Mouse (Mus musculus) brain, embryonic 14.5 days (tissue): ENCODE measurements around the gene Zfp931.
"Not testable (repeated sequence)": the region's sequence is repeated elsewhere in the genome, so short reads cannot be mapped to it uniquely, and the experiment has no call there.

Experiments
- CTCF ChIP-seq: fragments of 200-500 bp; IDR thresholded peaks from 2 replicates; pipeline ENCODE4 v1.5.1; 2012; ENCODE audit warnings: inconsistent platforms, mild to moderate bottlenecking, moderate library complexity, borderline replicate concordance; ENCODE audit not compliant: insufficient read depth, insufficient read length; ENCODE audit errors: extremely low read depth
- POLR2A ChIP-seq: fragments of 200-500 bp; IDR thresholded peaks from 2 replicates; pipeline ENCODE4 v1.6.1; 2012; ENCODE audit warnings: mild to moderate bottlenecking, inconsistent platforms, borderline replicate concordance; ENCODE audit not compliant: poor library complexity, insufficient read depth, insufficient read length, severe bottlenecking; ENCODE audit errors: extremely low read depth

- not testable (repeated sequence) for TF ChIP-seq CTCF, POLR2A
Observed at GRCm38 (mm10) chr2:178027601-178028000, 50.7 kb downstream of the Zfp931 start.
